7 mouse cellular contexts compared by ENCODE assay signal in the genomic region with DNA sequence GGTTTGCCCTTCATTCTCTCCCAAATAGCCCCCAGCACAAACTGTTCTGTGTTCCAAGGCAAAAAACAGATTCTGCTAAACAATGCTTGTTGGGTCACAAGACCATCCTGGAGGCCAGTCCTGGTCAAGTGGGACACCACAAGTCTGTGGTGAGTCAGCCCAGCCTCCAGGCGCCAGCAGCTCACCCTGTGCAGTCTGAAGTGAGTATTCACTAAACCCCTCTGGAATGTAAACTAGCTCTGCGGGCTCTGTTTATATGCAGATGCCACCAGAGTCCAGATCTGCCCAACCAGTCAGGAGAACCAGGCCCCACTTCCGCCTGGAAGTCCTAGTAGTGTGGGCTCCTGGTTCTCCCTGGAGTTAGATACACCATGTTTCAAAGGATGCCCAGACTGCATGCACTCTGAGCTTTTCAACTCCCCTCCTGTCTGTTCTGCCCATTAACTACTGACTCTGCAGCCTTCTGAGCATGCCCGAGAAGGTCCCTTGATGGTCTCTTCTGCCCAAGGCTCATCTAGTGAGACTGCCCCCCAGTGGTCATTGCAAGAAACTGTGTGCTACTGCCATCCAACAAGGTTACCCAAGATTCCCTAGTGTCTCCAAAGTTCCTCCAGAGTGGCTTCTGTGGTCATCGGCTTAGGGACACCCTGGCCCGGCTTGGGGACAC. TPM values are rescaled to one million over a fixed set of nuclear protein-coding genes. Genes with fewer than 3 reads are reported as not detected.
DNase-seq lines count a peak whose midpoint lies in the region; ATAC-seq and TF ChIP-seq lines count a peak whose summit lies in the region.

No protein-coding gene starts in this region.

- H3K9me3 ChIP-seq in liver, embryonic 16.5 days (replicated peaks; ENCODE audit: control insufficient read depth, low read length), result no peaks in the 10 kb centered on the region

- H3K4me3 ChIP-seq in kidney, adult 2 months (ENCODE audit: insufficient read depth, low read depth, low read length), result no peak overlapping the region
- no peak overlapping the region for H3K4me3 ChIP-seq in liver, embryonic 16.5 days (ENCODE audit: low read depth, low read length)

- WGBS in kidney, adult 2 months, result 44% methylated on average over 6 of the region's 6 CpGs
- 64% methylated on average over 6 of the region's 6 CpGs for WGBS in liver, embryonic 16.5 days (ENCODE audit: insufficient replicate concordance)

- peak; percentile 73 for TF ChIP-seq CTCF in kidney, adult 2 months (conservative IDR thresholded peaks at IDR 0.05; ENCODE audit: insufficient read depth, insufficient read length, low read depth, low read length)

- peak; percentile 54 for ATAC-seq in CD4-positive, CD25-positive, alpha-beta regulatory T cell, adult 4 months
- peak; percentile 6; the same call in 1 of the 2 replicates for ATAC-seq in liver, embryonic 16.5 days (ENCODE audit: low read depth)

- H3K4me1 ChIP-seq in kidney, adult 2 months (ENCODE audit: control insufficient read depth, insufficient read depth, low read length), result peaks cover 34% of the 10 kb centered on the region
- peaks cover 17% of the 10 kb centered on the region for H3K4me1 ChIP-seq in liver, embryonic 16.5 days (ENCODE audit: control insufficient read depth, low read depth, low read length)

- no peak overlapping the region for H3K4me2 ChIP-seq in liver, embryonic 16.5 days (ENCODE audit: low read depth, low read length)

- no peak overlapping the region for H3K9ac ChIP-seq in liver, embryonic 16.5 days (ENCODE audit: low read depth, low read length)

- peak; percentile 95 for DNase-seq in Muller cell, postnatal 12 days (ENCODE audit: inconsistent ontology term)
- DNase-seq in cerebellum, adult 9-10 months, result peak; percentile 46
- peak; percentile 73 to 83 for DNase-seq in heart, adult 18-20 months
- DNase-seq in kidney, adult 2 months, result peak; percentile 76
- DNase-seq in retina, embryonic 14.5 days (ENCODE audit: low spot score), result peak; percentile 81

- H3K27me3 ChIP-seq in kidney, adult 2 months (replicated peaks; ENCODE audit: control insufficient read depth, insufficient read depth, low read length), result no peaks in the 10 kb centered on the region
- no peaks in the 10 kb centered on the region for H3K27me3 ChIP-seq in liver, embryonic 16.5 days (ENCODE audit: control insufficient read depth, insufficient read depth, low read depth, low read length)

- TF ChIP-seq POLR2A in kidney, adult 2 months (IDR thresholded peaks at IDR 0.05; ENCODE audit: low read depth, low read length), result no peak

- H3K36me3 ChIP-seq in kidney, adult 2 months (ENCODE audit: control insufficient read depth, insufficient read depth, low read length), result no peaks in the 10 kb centered on the region
- no peaks in the 10 kb centered on the region for H3K36me3 ChIP-seq in liver, embryonic 16.5 days (ENCODE audit: control insufficient read depth, insufficient read depth)

- peak overlapping the region; percentile 6; the same call in 1 of the 2 replicates for H3K27ac ChIP-seq in kidney, adult 2 months (ENCODE audit: insufficient read depth, low read depth, low read length)
- no peak overlapping the region for H3K27ac ChIP-seq in liver, embryonic 16.5 days (ENCODE audit: low read length)

RNA-seq across cellular contexts. Expression of a gene that starts 39.9 kb away (rescaled TPM):
- polyA plus RNA-seq in CD4-positive, CD25-positive, alpha-beta regulatory T cell, adult 4 months (2017; shearing (Covaris generic)), result 100 to 1,000 TPM; 479 to 616 TPM
- total RNA-seq in heart, adult 18-20 months (2021), result 100 to 1,000 TPM; 356 to 380 TPM
- polyA plus RNA-seq in kidney, adult 2 months (2012; rRNA removed), result 102 and 134 TPM in 2 replicates
- 135 and 146 TPM in 2 replicates for polyA plus RNA-seq in liver, embryonic 16.5 days (2015; fragmentation: Nextera tagmentation; extraction: Ambion mirVana)
